Mouse (Mus musculus) liver, embryonic 14.5 days (tissue): ENCODE results near the gene Sp110. TPM values are rescaled to one million over a fixed set of nuclear protein-coding genes. Genes with fewer than 3 reads are reported as not detected.
A peak's percentile ranks its signal among the peaks of the same experiment; 100 is the strongest.
"Not testable (repeated sequence)": the region's sequence is repeated elsewhere in the genome, so short reads cannot be mapped to it uniquely, and the experiment has no call there.

Experiments
- ATAC-seq: fragments of 200-750 bp; cut with Nextera tagmentation; 2 replicates; pipeline ENCODE4 v1.8.0; 2017; ENCODE audit warnings: moderate number of reproducible peaks, mild to moderate bottlenecking, moderate library complexity; ENCODE audit not compliant: insufficient read depth
- DNase-seq, 3 experiments: peaks; one replicate each; pipeline ENCODE4 v3.0.0-alpha.2; 2012 to 2013; ENCODE audit warnings: low read depth in 3 of 3, low spot score in 3 of 3
- H3K27ac ChIP-seq: fragments of 300-500 bp; sonication (generic); 2 replicates; pipeline ENCODE4 v1.5.1; 2014; ENCODE audit warnings: moderate library complexity, mild to moderate bottlenecking, control low read depth, inconsistent platforms
- H3K27me3 ChIP-seq: fragments of 300-500 bp; sonication (generic); 2 replicates; pipeline ENCODE4 v1.6.1; 2014; ENCODE audit warnings: mild to moderate bottlenecking, low read length, moderate library complexity; ENCODE audit not compliant: control insufficient read depth, insufficient read depth
- H3K36me3 ChIP-seq: fragments of 300-500 bp; sonication (generic); replicated peaks from 2 replicates; pipeline ENCODE4 v1.6.1; 2014; ENCODE audit warnings: low read depth; ENCODE audit not compliant: control insufficient read depth, insufficient read depth
- H3K4me1 ChIP-seq, 2 experiments: fragments of 200-500 bp in 1 of 2; fragments of 300-500 bp in 1 of 2; sonication (generic) in 1 of 2; replicated peaks; 2 replicates each; pipeline ENCODE4 v1.6.1; 2012 to 2014; ENCODE audit warnings: antibody characterized with exemption in 1 of 2, inconsistent platforms in 1 of 2, low read length in 1 of 2; ENCODE audit not compliant: control insufficient read depth in 2 of 2, insufficient read depth in 2 of 2
- H3K4me2 ChIP-seq: fragments of 300-500 bp; sonication (generic); 2 replicates; pipeline ENCODE4 v1.6.1; 2014; ENCODE audit warnings: low read depth, mild to moderate bottlenecking, control low read depth, moderate library complexity
- H3K4me3 ChIP-seq, 2 experiments: fragments of 200-500 bp in 1 of 2; fragments of 300-500 bp in 1 of 2; sonication (generic) in 1 of 2; 2 replicates each; pipeline ENCODE4 v1.5.1; 2012 to 2014; ENCODE audit warnings: low read depth in 2 of 2, low read length in 2 of 2, mild to moderate bottlenecking in 2 of 2, control low read depth in 1 of 2, inconsistent platforms in 1 of 2, moderate library complexity in 1 of 2; ENCODE audit not compliant: insufficient read depth in 1 of 2
- H3K9ac ChIP-seq: fragments of 300-500 bp; sonication (generic); replicated peaks from 2 replicates; pipeline ENCODE4 v1.6.1; 2014; ENCODE audit warnings: mild to moderate bottlenecking, control low read depth, moderate library complexity
- H3K9me3 ChIP-seq: fragments of 300-500 bp; sonication (generic); 2 replicates; pipeline ENCODE4 v1.6.1; 2016; ENCODE audit warnings: low read length, mixed read lengths; ENCODE audit not compliant: control insufficient read depth
- CTCF ChIP-seq: IDR thresholded peaks from 2 replicates; pipeline ENCODE4 v1.5.1; 2016; ENCODE audit warnings: antibody characterized with exemption, low read depth, control low read depth
- WGBS: fragments of 180-500 bp; shearing (Covaris S2); extraction: QIAGEN DNeasy Blood & Tissue Kit; methylation state at CpG from one replicate; pipeline ENCODE4 v1.1.7; 2014; ENCODE audit not compliant: insufficient replicate concordance; 5-methylcytosine and 5-hydroxymethylcytosine counted together
- polyA plus RNA-seq, 2 experiments: library from polyadenylated mRNA; depleted of rRNA in 1 of 2; stranded (reverse) in 1 of 2; unstranded in 1 of 2; fragments of >200 nt; fragmentation: Nextera tagmentation in 1 of 2; extraction: Ambion mirVana in 1 of 2; gene quantifications; 2 replicates each; pipeline versions ENCODE4 v1.2.1 to v1.2.3; 2012 to 2014

The Sp110 gene
- polyA plus RNA-seq, 2 experiments = 3.5 to 5.3 TPM

DNA sequence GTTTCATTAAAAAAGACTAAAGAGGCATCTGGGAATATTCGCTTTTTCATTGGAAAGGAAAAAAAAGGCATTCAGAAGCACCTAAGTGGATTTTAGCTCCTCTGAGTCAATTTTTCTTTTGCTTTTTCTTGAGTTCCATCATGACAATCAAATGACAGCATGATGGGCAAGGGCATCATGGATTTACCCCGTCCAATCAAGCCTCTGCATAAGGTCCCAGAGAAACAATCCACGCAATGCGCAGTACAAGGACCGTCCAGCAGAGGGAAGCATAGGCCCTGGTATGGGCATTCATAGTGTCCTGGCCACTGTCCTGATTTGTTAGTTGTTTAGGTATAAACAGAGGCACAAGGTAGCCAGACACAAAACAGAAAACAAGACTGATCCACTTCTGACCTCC lies 17.1 kb downstream of the Sp110 start:
- peak in 1 of 3 experiments; percentile 1 for DNase-seq
- not testable (repeated sequence) for H3K27me3 ChIP-seq, H3K9me3 ChIP-seq, H3K27ac ChIP-seq, H3K4me2 ChIP-seq, H3K4me3 ChIP-seq, H3K9ac ChIP-seq, H3K4me1 ChIP-seq, ATAC-seq, H3K36me3 ChIP-seq
- WGBS = 25% methylated on average over 5 of the region's 5 CpGs
- peak; percentile 43; the same call in 1 of the 2 replicates for TF ChIP-seq CTCF

GRCm38 (mm10) chr1:85580578-85580977 lies 18.0 kb downstream of the Sp110 start:
- not testable (repeated sequence) for H3K4me3 ChIP-seq, H3K9ac ChIP-seq, H3K27me3 ChIP-seq, H3K4me2 ChIP-seq, DNase-seq, H3K4me1 ChIP-seq, H3K36me3 ChIP-seq, H3K27ac ChIP-seq, ATAC-seq, H3K9me3 ChIP-seq
- 32% methylated on average over 3 of the region's 3 CpGs for WGBS

GRCm38 (mm10) chr1:85580148-85580534 lies 18.5 kb downstream of the Sp110 start:
- not testable (repeated sequence) for DNase-seq, ATAC-seq, H3K27me3 ChIP-seq, H3K36me3 ChIP-seq, H3K4me2 ChIP-seq, H3K4me3 ChIP-seq, H3K9me3 ChIP-seq, H3K27ac ChIP-seq, H3K4me1 ChIP-seq, H3K9ac ChIP-seq
- WGBS = 32% methylated on average over 2 of the region's 4 CpGs

- not testable (repeated sequence) for ATAC-seq, H3K36me3 ChIP-seq, H3K9me3 ChIP-seq, H3K4me3 ChIP-seq, H3K27ac ChIP-seq, H3K27me3 ChIP-seq, H3K9ac ChIP-seq, DNase-seq, H3K4me1 ChIP-seq, H3K4me2 ChIP-seq
- WGBS = 60% methylated on average over 6 of the region's 7 CpGs
These were observed 19.1 kb downstream of the Sp110 start for GRCm38 (mm10) chr1:85579199-85580147.

DNA sequence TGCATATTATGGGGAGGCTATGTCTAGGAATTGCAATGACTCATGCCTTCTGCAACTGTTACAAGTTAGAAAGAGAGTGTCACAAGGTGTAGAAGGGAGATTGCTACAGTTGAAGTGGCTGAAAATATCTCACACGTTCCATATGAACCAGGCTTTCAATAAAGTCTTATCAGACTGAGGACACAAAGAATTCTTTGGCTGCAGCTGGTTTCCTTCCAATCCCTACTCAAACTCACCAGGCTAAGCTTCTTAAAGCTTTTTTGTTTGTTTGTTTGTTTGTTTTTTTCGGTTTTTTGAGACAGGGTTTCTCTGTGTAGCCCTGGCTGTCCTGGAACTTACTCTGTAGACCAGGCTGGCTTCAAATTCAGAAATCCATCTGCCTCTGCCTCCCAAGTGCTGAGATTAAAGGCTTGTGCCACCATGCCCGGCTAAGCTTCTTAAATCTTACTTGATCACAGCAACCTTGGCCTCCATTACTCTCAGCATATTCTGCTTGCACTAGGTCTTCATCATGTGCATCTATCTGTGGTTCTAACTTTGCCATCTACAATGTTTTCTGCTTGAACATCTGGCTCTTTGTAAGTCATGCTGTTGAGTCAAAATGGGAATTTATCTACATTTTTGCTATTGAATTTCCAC lies 20.1 kb downstream of the Sp110 start:
- DNase-seq, H3K27ac ChIP-seq: not testable (repeated sequence)

GRCm38 (mm10) chr1:85575376-85575775 lies 23.2 kb downstream of the Sp110 start, which contains the start of gene G530012D18Rik:
Gene G530012D18Rik, plus strand, starts transcription at chr1:85575676.
- H3K27ac ChIP-seq, H3K4me1 ChIP-seq, H3K9ac ChIP-seq, H3K36me3 ChIP-seq, H3K9me3 ChIP-seq, ATAC-seq, H3K4me2 ChIP-seq, H3K4me3 ChIP-seq, H3K27me3 ChIP-seq, DNase-seq: not testable (repeated sequence)
- WGBS = 55% methylated on average over 2 of the region's 3 CpGs

More for the DNA sequence above, 20.1 kb downstream of the Sp110 start:
- not testable (repeated sequence) for H3K4me3 ChIP-seq, H3K9ac ChIP-seq, ATAC-seq, H3K36me3 ChIP-seq, H3K4me1 ChIP-seq, H3K4me2 ChIP-seq, H3K9me3 ChIP-seq, H3K27me3 ChIP-seq
- WGBS = 24% methylated on average over 3 of the region's 3 CpGs

- H3K9me3 ChIP-seq, DNase-seq, H3K4me1 ChIP-seq, ATAC-seq, H3K9ac ChIP-seq, H3K27me3 ChIP-seq, H3K36me3 ChIP-seq, H3K4me3 ChIP-seq, H3K4me2 ChIP-seq, H3K27ac ChIP-seq: not testable (repeated sequence)
- WGBS = 53% methylated on average over 4 of the region's 4 CpGs
These were observed 25.1 kb downstream of the Sp110 start for GRCm38 (mm10) chr1:85573554-85573953.

GRCm38 (mm10) chr1:85555261-85555660 lies 43.4 kb downstream of the Sp110 start:
- not testable (repeated sequence) for H3K9ac ChIP-seq, DNase-seq, H3K4me1 ChIP-seq, ATAC-seq, H3K4me2 ChIP-seq, H3K27ac ChIP-seq, H3K27me3 ChIP-seq, H3K9me3 ChIP-seq, H3K36me3 ChIP-seq, H3K4me3 ChIP-seq
- 72% methylated on average over 4 of the region's 4 CpGs for WGBS
